Mouse (Mus musculus) thymus, adult 2 months (tissue): ENCODE data around the gene Dcn. TPM values are rescaled to one million over a fixed set of nuclear protein-coding genes. Genes with fewer than 3 reads are reported as not detected.

Experiments
- DNase-seq: peaks from one replicate; pipeline ENCODE4 v3.0.0; 2021
- H3K27ac ChIP-seq: fragments of 200-500 bp; 2 replicates; pipeline ENCODE4 v1.5.1; 2012; ENCODE audit warnings: low read length, control low read depth; ENCODE audit not compliant: control insufficient read depth, insufficient read depth
- H3K27me3 ChIP-seq: fragments of 200-500 bp; 2 replicates; pipeline ENCODE4 v1.6.1; 2012; ENCODE audit warnings: mild to moderate bottlenecking, low read length, moderate library complexity, mixed read lengths; ENCODE audit not compliant: control insufficient read depth, insufficient read depth
- H3K36me3 ChIP-seq: fragments of 200-500 bp; 2 replicates; pipeline ENCODE4 v1.6.1; 2012; ENCODE audit warnings: mild to moderate bottlenecking, low read length, moderate library complexity; ENCODE audit not compliant: control insufficient read depth, insufficient read depth
- H3K4me1 ChIP-seq: fragments of 200-500 bp; replicated peaks from 2 replicates; pipeline ENCODE4 v1.6.1; 2012; ENCODE audit warnings: low read length; ENCODE audit not compliant: control insufficient read depth, insufficient read depth
- H3K4me3 ChIP-seq: fragments of 200-500 bp; 2 replicates; pipeline ENCODE4 v1.5.1; 2012; ENCODE audit warnings: mild to moderate bottlenecking, low read length, control low read depth, moderate library complexity; ENCODE audit not compliant: control insufficient read depth, insufficient read depth
- CTCF ChIP-seq: fragments of 200-500 bp; IDR thresholded peaks from 2 replicates; pipeline ENCODE4 v1.5.1; 2012; ENCODE audit warnings: mild to moderate bottlenecking, control low read depth, low read length, moderate library complexity, borderline replicate concordance; ENCODE audit not compliant: control insufficient read depth, poor library complexity, insufficient read depth; ENCODE audit errors: extremely low read depth
- POLR2A ChIP-seq: fragments of 200-500 bp; IDR thresholded peaks from 2 replicates; pipeline ENCODE4 v1.6.1; 2012; ENCODE audit warnings: mild to moderate bottlenecking, low read length, control low read depth, moderate library complexity; ENCODE audit not compliant: control insufficient read depth, poor library complexity, insufficient read depth; ENCODE audit errors: extremely low read depth
- WGBS: fragments of 180-500 bp; shearing (Covaris S2); methylation state at CpG from one replicate; pipeline ENCODE4 v1.1.7; 2018; 5-methylcytosine and 5-hydroxymethylcytosine counted together
- polyA plus RNA-seq: library from polyadenylated mRNA; depleted of rRNA; stranded (reverse); fragments of >200 nt; gene quantifications from 2 replicates; pipeline ENCODE4 v1.2.3, GENCODE M21; 2012; rRNA removed

Dcn gene
- 48.5 and 95.1 TPM in 2 replicates for polyA plus RNA-seq

- no peak for TF ChIP-seq CTCF
- no peak for TF ChIP-seq POLR2A
- DNase-seq = no peak
- Histone ChIP-seq H3K36me3 (no peaks in the 10 kb centered on the region), H3K4me3 (no peak within 1 kb of the TSS), H3K4me1 (no peaks in the 10 kb centered on the region), H3K27ac (no peak within 1 kb of the TSS), H3K27me3 (no peaks in the 10 kb centered on the region)
- WGBS = 57% methylated on average over 7 of the region's 7 CpGs
These were observed at the start of gene Dcn for GRCm38 (mm10) chr10:97479004-97479766. Dcn (plus strand) TSS chr10:97479609.

DNA sequence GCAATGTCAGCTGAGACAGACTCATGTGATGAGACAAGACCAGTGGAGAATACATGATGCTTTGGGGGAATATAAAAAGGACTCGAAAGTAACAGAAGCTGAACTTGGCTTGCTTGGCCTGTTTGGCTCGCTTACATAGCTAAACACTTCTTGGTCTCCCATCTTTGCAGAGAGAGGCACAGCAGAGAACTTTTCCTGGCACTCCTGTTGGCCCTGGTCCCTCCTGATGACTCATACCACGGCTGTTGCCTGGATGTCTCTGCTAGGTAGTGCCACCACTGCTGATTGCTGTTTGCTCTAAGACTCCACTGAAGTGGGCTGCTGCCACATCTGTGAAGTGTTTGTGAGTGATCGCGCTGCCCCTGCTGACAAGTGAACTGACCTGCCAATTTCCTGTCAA, 42.7 kb upstream of the Dcn start:
- no peak overlapping the region for H3K4me3 ChIP-seq
- no peak overlapping the region for H3K27ac ChIP-seq
- no peak for DNase-seq
- TF ChIP-seq CTCF (no peak), POLR2A (no peak)
- H3K27me3 ChIP-seq = no peaks in the 10 kb centered on the region
- 82% methylated on average over 5 of the region's 5 CpGs for WGBS
- H3K4me1 ChIP-seq = no peaks in the 10 kb centered on the region
- no peaks in the 10 kb centered on the region for H3K36me3 ChIP-seq

- DNase-seq = no peak
- Histone ChIP-seq H3K27me3 (no peaks in the 10 kb centered on the region), H3K4me3 (no peak overlapping the region), H3K36me3 (no peaks in the 10 kb centered on the region), H3K4me1 (no peaks in the 10 kb centered on the region), H3K27ac (no peak overlapping the region)
- 49% methylated on average over 2 of the region's 2 CpGs for WGBS
- no peak for TF ChIP-seq CTCF
- no peak for TF ChIP-seq POLR2A
These were observed 37.1 kb upstream of the Dcn start for GRCm38 (mm10) chr10:97442300-97442699.

DNA sequence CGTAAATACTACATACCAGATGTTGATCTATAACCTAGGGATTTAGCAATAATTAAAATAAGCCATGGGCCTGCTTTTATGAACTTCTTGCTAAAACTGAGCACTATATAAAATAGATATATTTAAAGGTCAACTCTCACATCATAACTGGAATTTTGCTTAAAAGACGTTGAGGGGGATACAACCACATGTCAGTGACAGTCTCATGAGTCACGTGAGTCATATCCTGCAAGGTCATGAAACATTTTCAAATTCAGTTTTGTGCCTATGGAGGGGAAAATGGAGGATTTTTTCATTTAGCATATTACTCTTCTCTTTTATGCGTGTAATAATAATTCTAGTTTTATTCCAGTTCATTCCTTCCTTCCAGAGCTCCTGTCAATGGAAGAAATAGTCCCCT, 32.9 kb upstream of the Dcn start:
- no peak for TF ChIP-seq CTCF
- TF ChIP-seq POLR2A = no peak
- H3K36me3 ChIP-seq = no peaks in the 10 kb centered on the region
- H3K4me1 ChIP-seq = no peaks in the 10 kb centered on the region
- DNase-seq = no peak
- WGBS = 82% methylated on average over 4 of the region's 4 CpGs
- H3K4me3 ChIP-seq = no peak overlapping the region
- H3K27me3 ChIP-seq = no peaks in the 10 kb centered on the region
- no peak overlapping the region for H3K27ac ChIP-seq

DNA sequence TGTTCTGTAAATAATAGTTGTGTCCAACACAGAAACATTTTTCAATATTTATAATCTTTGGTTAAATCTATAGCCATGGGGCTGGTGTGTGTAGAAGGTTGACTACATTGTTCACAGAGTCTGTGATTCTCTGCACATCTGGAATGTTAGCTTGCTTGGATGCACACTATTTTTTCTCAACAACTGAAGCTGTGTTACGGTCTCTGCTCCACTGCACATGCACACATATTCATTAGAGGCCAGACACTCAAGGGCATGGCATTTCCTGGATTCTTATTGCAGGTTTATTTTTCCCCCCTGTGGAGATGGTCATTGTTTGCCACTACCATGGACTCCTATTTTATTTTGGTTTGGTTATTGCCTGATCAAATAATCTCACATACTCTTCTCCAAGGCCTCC, 26.5 kb upstream of the Dcn start:
- no peaks in the 10 kb centered on the region for H3K4me1 ChIP-seq
- H3K27me3 ChIP-seq = no peaks in the 10 kb centered on the region
- H3K27ac ChIP-seq = no peak overlapping the region
- no peaks in the 10 kb centered on the region for H3K36me3 ChIP-seq
- no peak overlapping the region for H3K4me3 ChIP-seq
- TF ChIP-seq CTCF (no peak), POLR2A (no peak)
- DNase-seq = no peak
- WGBS = 90% methylated on average over 1 of the region's 1 CpGs

DNA sequence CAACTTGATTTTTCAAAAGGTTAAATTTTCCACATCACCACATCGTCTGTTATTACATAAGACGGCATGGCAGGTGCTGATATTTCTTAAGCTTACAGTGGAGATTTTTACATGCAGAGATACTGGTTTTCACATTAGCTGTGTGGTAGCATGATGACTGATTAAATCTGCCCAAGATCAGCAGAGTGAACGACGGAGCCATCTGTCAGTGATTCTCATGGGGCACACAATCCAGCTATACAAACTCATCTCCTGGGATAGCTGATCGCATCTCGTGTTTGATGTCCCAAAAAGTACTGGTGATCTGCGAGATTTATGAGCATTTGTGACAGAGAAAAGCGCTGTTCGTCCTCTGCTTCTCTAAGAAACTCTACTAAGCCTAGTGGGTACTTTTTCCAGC, 25.9 kb upstream of the Dcn start:
- H3K4me1 ChIP-seq = no peaks in the 10 kb centered on the region
- H3K27me3 ChIP-seq = no peaks in the 10 kb centered on the region
- no peak overlapping the region for H3K27ac ChIP-seq
- no peak for DNase-seq
- H3K4me3 ChIP-seq = no peak overlapping the region
- TF ChIP-seq POLR2A (no peak), CTCF (no peak)
- H3K36me3 ChIP-seq = no peaks in the 10 kb centered on the region
- WGBS = 93% methylated on average over 9 of the region's 9 CpGs
